Mouse (Mus musculus): ENCODE data around the gene Ankib1. TPM values are rescaled to one million over a fixed set of nuclear protein-coding genes. Genes with fewer than 3 reads are reported as not detected.

Gene Ankib1
- polyA plus RNA-seq, 1 experiment from 2014 or later: 11.5 TPM

Small RNA genes within 50 kb of the gene (microRNA-seq; reads per million reads assigned to microRNA genes)
- gene Gm22926 (not detected), gene Gm26238 (not detected)

Other genes with a start within 250 kb of the Ankib1 start
- 2.6 and 2.8 TPM in 2 replicates for gene 1700109H08Rik, start 231.4 kb downstream of the Ankib1 start, polyA plus RNA-seq (2015; fragmentation: Nextera tagmentation; extraction: Ambion mirVana)
- gene Pex1, start 206.9 kb downstream of the Ankib1 start, polyA plus RNA-seq (2015; fragmentation: Nextera tagmentation; extraction: Ambion mirVana): 14.3 and 21.1 TPM in 2 replicates
- gene Rbm48, start 206.3 kb downstream of the Ankib1 start, polyA plus RNA-seq (2015; fragmentation: Nextera tagmentation; extraction: Ambion mirVana): 14.9 and 16.1 TPM in 2 replicates
- not detected in 2 replicates for gene Tmbim7, start 151.7 kb downstream of the Ankib1 start, polyA plus RNA-seq (2015; fragmentation: Nextera tagmentation; extraction: Ambion mirVana)
- 63.7 and 70.5 TPM in 2 replicates for gene Gatad1, start 145.7 kb downstream of the Ankib1 start, polyA plus RNA-seq (2015; fragmentation: Nextera tagmentation; extraction: Ambion mirVana)
- gene Krit1, start 259 bp upstream of the Ankib1 start, polyA plus RNA-seq (2015; fragmentation: Nextera tagmentation; extraction: Ambion mirVana): 44.6 and 48.8 TPM in 2 replicates
- gene Lrrd1, start 42.2 kb upstream of the Ankib1 start, polyA plus RNA-seq (2015; fragmentation: Nextera tagmentation; extraction: Ambion mirVana): not detected in 2 replicates
- gene Mterf1a, start 91.0 kb upstream of the Ankib1 start, polyA plus RNA-seq (2015; fragmentation: Nextera tagmentation; extraction: Ambion mirVana): 8.7 and 8.8 TPM in 2 replicates
- gene Akap9, start 125.1 kb upstream of the Ankib1 start, polyA plus RNA-seq (2015; fragmentation: Nextera tagmentation; extraction: Ambion mirVana): 113 and 126 TPM in 2 replicates